Mouse (Mus musculus) intestine, embryonic 16.5 days (tissue): ENCODE measurements around the gene Tspan8. TPM values are rescaled to one million over a fixed set of nuclear protein-coding genes. Genes with fewer than 3 reads are reported as not detected.
A peak's percentile ranks its signal among the peaks of the same experiment; 100 is the strongest.
"Not testable (repeated sequence)": the region's sequence is repeated elsewhere in the genome, so short reads cannot be mapped to it uniquely, and the experiment has no call there.

Source experiments
- ATAC-seq: fragments of 200-750 bp; cut with Nextera tagmentation; 2 replicates; pipeline ENCODE4 v1.8.0; 2017; ENCODE audit warnings: moderate TSS enrichment, moderate library complexity
- H3K27ac ChIP-seq: fragments of 300-500 bp; sonication (generic); 2 replicates; pipeline ENCODE4 v1.5.1; 2014; ENCODE audit warnings: mild to moderate bottlenecking, low read length
- H3K27me3 ChIP-seq: fragments of 300-500 bp; sonication (generic); replicated peaks from 2 replicates; pipeline ENCODE4 v1.6.1; 2014; ENCODE audit warnings: low read length, control low read depth, mixed read lengths; ENCODE audit not compliant: control insufficient read depth, insufficient read depth
- H3K36me3 ChIP-seq: fragments of 300-500 bp; sonication (generic); 2 replicates; pipeline ENCODE4 v1.6.1; 2014; ENCODE audit warnings: low read length, control low read depth; ENCODE audit not compliant: control insufficient read depth, insufficient read depth
- H3K4me1 ChIP-seq: fragments of 300-500 bp; sonication (generic); 2 replicates; pipeline ENCODE4 v1.6.1; 2014; ENCODE audit warnings: low read length, control low read depth, mixed read lengths; ENCODE audit not compliant: control insufficient read depth, insufficient read depth
- H3K4me2 ChIP-seq: fragments of 300-500 bp; sonication (generic); 2 replicates; pipeline ENCODE4 v1.6.1; 2014; ENCODE audit warnings: low read depth, low read length, control low read depth
- H3K4me3 ChIP-seq: fragments of 300-500 bp; sonication (generic); 2 replicates; pipeline ENCODE4 v1.5.1; 2014; ENCODE audit warnings: mild to moderate bottlenecking, low read length
- H3K9ac ChIP-seq: fragments of 300-500 bp; sonication (generic); 2 replicates; pipeline ENCODE4 v1.6.1; 2014; ENCODE audit warnings: low read depth, low read length
- H3K9me3 ChIP-seq: fragments of 300-500 bp; sonication (generic); 2 replicates; pipeline ENCODE4 v1.6.1; 2016; ENCODE audit warnings: low read length, control low read depth; ENCODE audit not compliant: control insufficient read depth
- whole genome bisulfite sequencing: fragments of 180-500 bp; shearing (Covaris S2); extraction: QIAGEN DNeasy Blood & Tissue Kit; methylation state at CpG from one replicate; pipeline ENCODE4 v1.1.7; 2014; 5-methylcytosine and 5-hydroxymethylcytosine counted together
- polyA plus RNA-seq: library from polyadenylated mRNA; unstranded; fragments of >200 nt; fragmentation: Nextera tagmentation; extraction: Ambion mirVana; gene quantifications from 2 replicates; pipeline ENCODE4 v1.2.1, GENCODE M21; 2015

Gene Tspan8
- polyA plus RNA-seq, 1 experiment from 2014 or later, result 235 TPM

DNA sequence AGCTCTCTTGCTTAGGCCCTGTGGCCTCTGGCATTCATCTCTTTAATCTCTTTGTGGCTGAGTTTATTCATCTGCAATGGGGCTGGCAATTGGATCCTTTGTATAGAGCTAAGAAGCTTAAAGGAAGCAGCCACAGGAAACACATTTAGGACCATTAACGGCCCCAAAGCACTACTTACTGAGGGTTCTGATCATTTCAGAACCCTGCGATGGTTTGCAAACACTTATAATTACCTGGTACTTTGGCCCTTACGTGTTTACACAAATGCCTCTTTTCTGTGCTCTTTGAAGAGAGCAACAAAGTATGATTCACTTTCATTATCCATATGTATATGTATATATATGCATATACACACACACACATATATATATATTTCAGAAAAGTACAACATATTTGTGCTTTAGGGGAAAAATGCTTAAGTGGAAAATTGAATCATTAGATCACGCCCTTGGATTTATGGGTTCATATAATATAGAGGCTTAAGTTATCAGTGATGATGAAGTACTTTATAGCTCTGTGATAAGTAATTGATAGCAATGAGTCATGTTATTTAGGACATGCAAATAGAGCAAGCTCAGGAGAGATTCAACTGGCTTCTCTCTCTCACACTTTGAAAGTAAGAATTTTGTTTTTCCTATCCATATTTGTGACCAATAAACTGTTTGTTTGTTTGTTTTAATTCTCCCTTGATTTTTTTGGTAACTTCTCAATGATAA is 20.4 kb upstream of the Tspan8 start:
- 53% methylated on average over 4 of the region's 4 CpGs for WGBS
- no peaks in the 10 kb centered on the region for H3K36me3 ChIP-seq
- ATAC-seq, result peak; percentile 88
- H3K4me1 ChIP-seq, result 0 out of 2 replicates have a peak, but pooled peaks cover 3% of the 10 kb centered on the region
- no peaks in the 10 kb centered on the region for H3K27me3 ChIP-seq
- H3K4me2 ChIP-seq, result no peak overlapping the region
- no peak overlapping the region for H3K9ac ChIP-seq
- H3K4me3 ChIP-seq, result no peak overlapping the region
- no peaks in the 10 kb centered on the region for H3K9me3 ChIP-seq
- no peak overlapping the region for H3K27ac ChIP-seq

DNA sequence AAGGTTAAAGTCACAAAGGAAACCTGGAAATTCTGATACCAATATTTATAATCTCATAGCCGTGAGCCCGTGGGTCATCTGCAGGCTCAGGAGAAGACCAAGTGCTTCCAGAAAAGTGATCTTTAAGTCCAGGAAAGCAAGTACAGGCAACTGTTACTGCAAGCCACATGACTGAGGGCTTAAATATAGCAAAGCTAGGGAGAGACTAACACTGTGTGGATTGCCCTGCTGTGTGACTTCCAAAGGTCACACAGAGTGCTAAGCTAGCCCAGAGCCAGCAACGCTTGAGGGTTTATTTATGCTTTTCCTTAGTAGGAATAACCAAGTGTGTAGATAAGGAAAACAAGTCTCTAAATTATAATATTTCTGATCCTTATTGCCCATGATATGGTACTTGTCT is 15.2 kb upstream of the Tspan8 start:
- 53% methylated on average over 3 of the region's 3 CpGs for WGBS
- H3K4me2 ChIP-seq, result no peak overlapping the region

DNA sequence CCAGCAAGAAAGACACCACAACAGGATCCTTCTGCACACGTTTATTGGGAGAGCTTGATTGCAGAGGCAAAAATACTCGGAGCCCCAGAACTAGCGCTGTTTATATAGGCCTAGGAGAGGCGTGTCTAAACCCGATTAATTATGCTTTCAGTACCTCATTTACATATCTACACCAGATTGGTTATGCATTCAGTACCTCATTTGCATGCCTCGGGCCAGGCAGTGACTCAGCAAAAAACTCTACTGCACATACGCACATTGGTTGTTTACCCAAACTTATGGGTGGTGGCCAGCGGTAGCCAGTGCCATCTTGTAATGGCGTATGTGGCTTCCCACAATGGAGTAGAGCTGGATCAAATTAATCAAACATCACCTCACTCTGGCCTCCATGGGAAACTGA is 13.6 kb upstream of the Tspan8 start:
- not testable (repeated sequence) for H3K4me1 ChIP-seq, H3K36me3 ChIP-seq, H3K4me2 ChIP-seq, H3K27ac ChIP-seq, H3K4me3 ChIP-seq, ATAC-seq, H3K9ac ChIP-seq, H3K27me3 ChIP-seq, H3K9me3 ChIP-seq
- WGBS, result 94% methylated on average over 9 of the region's 9 CpGs

More for the DNA sequence above, 15.2 kb upstream of the Tspan8 start:
- no peaks in the 10 kb centered on the region for H3K4me1 ChIP-seq
- H3K9me3 ChIP-seq, result no peaks in the 10 kb centered on the region
- ATAC-seq, result peak; percentile 79
- no peaks in the 10 kb centered on the region for H3K36me3 ChIP-seq
- no peaks in the 10 kb centered on the region for H3K27me3 ChIP-seq
- no peak overlapping the region for H3K27ac ChIP-seq
- H3K9ac ChIP-seq, result no peak overlapping the region
- no peak overlapping the region for H3K4me3 ChIP-seq

DNA sequence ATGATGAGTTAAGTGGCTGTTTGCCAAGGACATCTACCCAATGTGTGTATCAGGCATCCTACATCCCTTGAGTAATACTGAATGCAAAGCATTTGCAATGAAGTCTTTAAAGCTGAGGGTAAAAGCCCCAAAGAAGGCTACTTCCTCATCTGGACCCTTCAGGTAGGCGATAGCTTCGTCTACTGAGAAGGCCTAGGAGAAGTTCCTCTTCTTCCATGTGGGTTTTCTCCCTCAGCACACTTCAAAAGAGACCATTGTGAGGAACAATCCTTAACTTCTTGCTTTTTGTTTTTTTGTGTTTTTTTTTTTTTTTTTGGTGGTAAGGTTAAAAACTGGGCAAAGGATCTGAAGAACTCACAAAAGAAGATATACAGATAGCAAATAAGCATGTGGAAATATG is 12.9 kb upstream of the Tspan8 start:
- H3K27ac ChIP-seq, result no peak overlapping the region
- H3K9me3 ChIP-seq, result no peaks in the 10 kb centered on the region
- no peaks in the 10 kb centered on the region for H3K36me3 ChIP-seq
- H3K4me3 ChIP-seq, result no peak overlapping the region
- no peak overlapping the region for H3K4me2 ChIP-seq
- no peaks in the 10 kb centered on the region for H3K27me3 ChIP-seq
- no peaks in the 10 kb centered on the region for H3K4me1 ChIP-seq
- ATAC-seq, result no peak
- no peak overlapping the region for H3K9ac ChIP-seq
- WGBS, result 98% methylated on average over 2 of the region's 2 CpGs

DNA sequence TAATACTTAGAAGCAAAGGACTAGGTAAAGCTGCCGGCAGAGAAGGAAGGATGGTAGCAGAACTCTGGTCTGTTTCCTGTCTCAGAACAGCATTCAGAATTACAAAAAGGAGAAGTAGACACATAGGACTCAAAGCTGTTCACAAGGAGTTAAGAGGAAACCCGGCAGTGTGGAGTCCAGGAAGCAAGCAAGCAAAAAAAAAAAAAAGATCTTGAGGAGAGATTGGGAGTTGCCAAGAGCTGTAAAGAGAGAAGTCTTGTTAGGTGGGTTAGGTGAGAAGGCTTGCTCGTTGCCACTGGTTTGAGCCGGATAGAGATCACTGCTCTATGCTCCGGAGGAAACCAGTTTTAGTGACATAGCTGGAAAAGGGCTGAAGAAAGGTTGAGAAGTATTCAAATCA is 10.6 kb upstream of the Tspan8 start:
- Histone ChIP-seq H3K27me3 (no peaks in the 10 kb centered on the region), H3K9ac (no peak overlapping the region), H3K9me3 (no peaks in the 10 kb centered on the region), H3K27ac (no peak overlapping the region), H3K36me3 (no peaks in the 10 kb centered on the region), H3K4me2 (no peak overlapping the region), H3K4me3 (no peak overlapping the region), H3K4me1 (no peaks in the 10 kb centered on the region)
- ATAC-seq, result peak; percentile 50
- 63% methylated on average over 5 of the region's 5 CpGs for WGBS

DNA sequence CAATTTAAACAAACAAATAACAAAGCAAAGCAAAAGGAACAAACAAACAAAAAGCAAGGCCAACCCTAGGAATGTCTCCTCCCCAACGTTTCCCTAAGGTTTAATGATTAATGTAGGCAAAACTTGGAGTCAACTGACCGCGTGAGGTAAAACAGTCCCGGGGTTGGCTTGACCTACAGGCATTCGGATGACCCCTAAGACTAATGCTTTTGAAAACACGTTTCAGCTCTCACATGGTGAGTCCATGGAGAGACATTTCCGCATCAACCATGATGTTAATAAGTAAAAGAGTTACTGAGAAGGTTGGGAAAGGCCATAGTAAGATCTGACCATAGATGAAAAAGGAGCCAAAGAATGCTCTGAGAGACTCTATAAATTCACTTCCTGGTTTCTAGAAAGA is 7.5 kb upstream of the Tspan8 start:
- H3K9me3 ChIP-seq, result no peaks in the 10 kb centered on the region
- no peak overlapping the region for H3K9ac ChIP-seq
- H3K4me3 ChIP-seq, result no peak overlapping the region
- H3K4me1 ChIP-seq, result no peaks in the 10 kb centered on the region
- H3K4me2 ChIP-seq, result no peak overlapping the region
- no peaks in the 10 kb centered on the region for H3K27me3 ChIP-seq
- no peaks in the 10 kb centered on the region for H3K36me3 ChIP-seq
- WGBS, result 42% methylated on average over 7 of the region's 7 CpGs
- no peak overlapping the region for H3K27ac ChIP-seq
- ATAC-seq, result peak; percentile 17; the same call in 1 of the 2 replicates

- no peak overlapping the region for H3K4me2 ChIP-seq
- no peak for ATAC-seq
- no peak overlapping the region for H3K27ac ChIP-seq
- WGBS, result 49% methylated on average over 5 of the region's 5 CpGs
- no peaks in the 10 kb centered on the region for H3K36me3 ChIP-seq
- H3K27me3 ChIP-seq, result no peaks in the 10 kb centered on the region
- no peaks in the 10 kb centered on the region for H3K9me3 ChIP-seq
- no peak overlapping the region for H3K4me3 ChIP-seq
- H3K4me1 ChIP-seq, result peaks cover 3% of the 10 kb centered on the region; the same call in 1 of the 2 replicates
- no peak overlapping the region for H3K9ac ChIP-seq
Observed at GRCm38 (mm10) chr10:115811519-115811918, 5.1 kb upstream of the Tspan8 start.

DNA sequence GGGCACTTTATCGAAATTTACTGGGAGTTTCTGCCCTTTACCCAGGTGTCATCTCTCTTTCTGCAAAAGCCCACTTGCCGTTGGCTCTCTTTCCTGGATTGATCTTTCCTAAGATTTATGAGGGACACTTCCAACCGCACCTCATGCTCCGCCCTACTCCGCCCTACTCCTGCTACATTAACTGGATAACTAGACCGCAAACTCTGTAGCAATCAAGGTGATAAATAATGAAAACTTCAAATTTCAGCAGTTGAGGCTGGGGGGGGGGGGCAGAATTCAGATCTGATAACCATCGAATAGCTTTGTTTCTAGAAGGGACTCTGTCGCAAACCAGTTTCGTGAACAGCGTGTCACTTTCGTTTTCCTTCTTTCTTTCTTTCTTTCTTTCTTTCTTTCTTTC is 1.8 kb upstream of the Tspan8 start:
- Histone ChIP-seq H3K4me2 (peak overlapping the region; percentile 40), H3K4me1 (peaks cover 3% of the 10 kb centered on the region; the same call in 1 of the 2 replicates), H3K27ac (peak overlapping the region; percentile 54), H3K27me3 (no peaks in the 10 kb centered on the region), H3K9ac (no peak overlapping the region), H3K4me3 (peak overlapping the region; percentile 16; the same call in 1 of the 2 replicates), H3K36me3 (no peaks in the 10 kb centered on the region), H3K9me3 (no peaks in the 10 kb centered on the region)
- WGBS, result 67% methylated on average over 11 of the region's 11 CpGs
- ATAC-seq, result peak; percentile 27

GRCm38 (mm10) chr10:115817056-115817724 is 558 bp downstream of the Tspan8 start:
- Histone ChIP-seq H3K9ac (peak overlapping the region; percentile 57), H3K27ac (peak overlapping the region; percentile 87), H3K4me2 (peak overlapping the region; percentile 11; the same call in 1 of the 2 replicates), H3K27me3 (no peaks in the 10 kb centered on the region), H3K36me3 (no peaks in the 10 kb centered on the region), H3K9me3 (no peaks in the 10 kb centered on the region), H3K4me1 (peaks cover 11% of the 10 kb centered on the region), H3K4me3 (peak overlapping the region; percentile 51)
- ATAC-seq, result peak; percentile 97
- WGBS, result 21% methylated on average over 13 of the region's 13 CpGs
